In genomic region chr10:16714526-16714925, GRCm38 (mm10) we compare ENCODE assay signal across 17 mouse cellular contexts.
"Had no signal": no experiment of that assay in that cellular context is flagged by ENCODE, and none has a peak within 500 bp of the region (broad histone marks: within the 10 kb centered on the region; RNA-seq: fewer than 3 reads in every experiment).

No protein-coding gene starts in this region.

- H3K4me1 ChIP-seq: limb, embryonic 12.5 days; liver, embryonic 15.5 days; megakaryocyte, embryonic 14.5 days; midbrain, embryonic 15.5 days had no signal

- H3K27ac ChIP-seq: kidney, postnatal 0 days; limb, embryonic 12.5 days; liver, embryonic 15.5 days; midbrain, embryonic 15.5 days had no signal

- DNase-seq: kidney, adult 8-10 months; kidney, postnatal 36 days; layer of hippocampus, adult 9-11 months; layer of hippocampus, postnatal 36 days; liver; lung, adult 2 months; lung, postnatal 36 days; right cerebral cortex, postnatal 4 days; spleen, adult 18-20 months; thymus, postnatal 36 days had no signal

- H3K36me3 ChIP-seq: limb, embryonic 12.5 days; liver, embryonic 15.5 days; midbrain, embryonic 15.5 days had no signal

- H3K27me3 ChIP-seq: limb, embryonic 12.5 days; liver, embryonic 15.5 days; megakaryocyte, embryonic 14.5 days; midbrain, embryonic 15.5 days had no signal

- H3K4me3 ChIP-seq: limb, embryonic 12.5 days; liver, embryonic 15.5 days; megakaryocyte, embryonic 14.5 days; midbrain, embryonic 15.5 days had no signal

- ATAC-seq: intestine, postnatal 0 days; lung, postnatal 0 days; midbrain, embryonic 15.5 days had no signal

- H3K9me3 ChIP-seq: limb, embryonic 12.5 days; liver, embryonic 15.5 days; megakaryocyte, embryonic 14.5 days; midbrain, embryonic 15.5 days had no signal
